Mouse (Mus musculus): ENCODE measurements around the gene Rab17.

Rab17 gene

GRCm38 (mm10) chr1:90981346-90981745, 11.9 kb upstream of the Rab17 start:
- DNase-seq, result no peak

DNA sequence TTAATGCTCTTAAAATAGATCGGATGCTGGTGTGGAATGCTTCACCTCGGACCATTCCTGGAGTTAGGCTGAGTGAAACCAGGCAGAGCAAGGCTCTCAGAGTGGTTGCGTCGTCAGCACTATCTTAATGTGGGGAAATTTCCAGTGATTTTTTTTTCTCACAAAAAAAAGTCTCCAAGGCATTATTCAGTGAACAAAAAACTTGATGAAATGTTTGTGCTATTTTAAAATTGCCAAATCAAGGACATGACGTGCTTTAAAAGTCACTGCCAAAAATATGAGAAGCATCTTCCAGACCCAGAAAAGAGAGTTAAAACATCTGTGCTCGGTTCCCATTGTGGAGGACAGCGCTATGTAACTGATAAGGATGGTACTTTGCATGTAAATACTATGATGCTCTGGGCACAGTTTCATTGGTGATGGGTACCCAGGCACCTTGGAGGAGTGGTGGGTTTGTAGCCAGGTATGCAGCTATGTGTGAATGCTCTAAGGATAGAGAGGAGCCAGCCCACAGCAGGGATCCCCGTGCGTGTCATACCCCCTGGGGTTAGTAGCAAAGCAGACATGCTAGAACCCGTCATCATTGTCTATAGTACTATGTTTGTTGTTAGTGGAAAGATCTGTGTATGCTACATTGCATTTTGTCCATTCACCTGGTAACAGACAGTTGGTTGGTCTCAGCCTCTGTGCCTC, 11.3 kb upstream of the Rab17 start:
- DNase-seq, result no peak

DNA sequence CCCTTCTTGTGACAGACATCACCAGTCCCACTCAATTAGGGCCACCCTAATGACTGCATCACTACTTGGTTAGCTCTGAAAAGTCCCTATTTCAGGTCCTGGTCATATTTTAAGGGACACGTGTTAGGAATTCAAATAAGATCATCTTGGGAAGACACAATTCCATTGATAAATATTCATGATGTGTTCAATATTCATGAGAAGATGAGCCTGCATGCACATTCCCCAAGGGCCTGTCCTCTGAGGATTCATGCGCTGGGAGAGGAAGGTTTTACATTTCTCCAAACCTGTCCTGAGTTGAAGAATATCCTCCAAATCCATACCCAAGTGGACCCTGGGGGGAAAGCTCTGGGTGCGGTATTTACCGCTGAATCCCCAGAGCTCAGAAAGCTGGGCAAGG, 6.5 kb upstream of the Rab17 start:
- no peak for DNase-seq

DNA sequence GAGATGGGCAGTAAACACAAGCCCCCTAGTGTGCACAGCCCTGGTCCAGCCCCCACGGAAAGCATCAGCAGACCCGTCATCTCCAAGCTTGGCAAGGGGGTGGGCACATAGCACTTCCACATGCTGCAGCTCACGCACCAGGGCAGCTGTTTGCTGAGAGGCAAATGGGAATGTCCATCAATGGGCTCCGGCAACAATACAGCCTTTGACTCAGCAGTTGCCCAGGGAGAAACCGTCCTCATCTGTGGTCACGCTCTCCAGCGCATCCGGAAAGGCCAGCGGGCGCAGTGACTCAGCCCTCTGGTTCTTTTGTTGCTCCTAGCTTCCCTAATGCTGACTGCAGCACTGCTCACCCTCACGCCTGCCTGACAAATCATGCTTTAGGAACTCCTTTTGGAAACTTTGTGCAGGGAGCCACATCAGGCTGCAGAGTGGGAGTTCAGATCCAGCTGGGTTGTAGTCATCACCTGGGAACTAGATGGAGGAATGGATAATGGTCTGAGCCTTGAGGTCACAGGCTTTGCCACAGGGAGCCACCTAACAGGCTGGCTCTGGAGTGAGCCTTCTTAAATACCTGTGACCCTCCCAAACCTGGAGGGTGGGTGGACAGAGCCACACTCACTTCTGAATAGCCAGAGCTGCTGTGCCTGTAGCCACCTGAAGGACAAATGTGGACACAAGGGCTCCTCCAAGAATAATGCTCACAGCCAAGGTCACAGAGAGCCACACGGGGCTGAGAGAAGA, 5.6 kb upstream of the Rab17 start:
- DNase-seq, result peak; percentile 46 to 64

- DNase-seq, result no peak
These were observed 4.1 kb upstream of the Rab17 start for GRCm38 (mm10) chr1:90973574-90973911.

- DNase-seq, result peak; percentile 97 to 99
These were observed 3.6 kb upstream of the Rab17 start for GRCm38 (mm10) chr1:90972911-90973573.

- DNase-seq, result no peak
These were observed 475 bp upstream of the Rab17 start for GRCm38 (mm10) chr1:90969881-90970390.

DNA sequence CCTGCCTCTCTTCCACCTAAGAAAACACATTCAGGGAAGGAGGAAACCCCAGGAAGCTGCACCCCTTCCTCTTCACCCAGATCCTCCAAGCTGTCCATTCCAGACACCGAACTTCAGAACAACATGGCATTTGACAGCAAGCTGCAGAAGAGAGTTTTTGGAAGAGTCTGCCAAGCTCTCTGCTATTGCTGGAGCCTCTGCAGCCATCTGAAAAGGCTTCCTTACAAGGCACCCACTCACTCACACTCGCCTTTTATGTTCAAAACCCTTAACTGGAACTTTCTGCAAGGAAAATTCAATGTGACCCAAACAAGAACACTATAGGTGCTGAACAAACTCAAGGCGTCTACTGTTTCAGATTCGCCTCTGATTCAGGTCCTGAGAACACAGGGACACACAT, 812 bp downstream of the Rab17 start:
- DNase-seq, result no peak

DNA sequence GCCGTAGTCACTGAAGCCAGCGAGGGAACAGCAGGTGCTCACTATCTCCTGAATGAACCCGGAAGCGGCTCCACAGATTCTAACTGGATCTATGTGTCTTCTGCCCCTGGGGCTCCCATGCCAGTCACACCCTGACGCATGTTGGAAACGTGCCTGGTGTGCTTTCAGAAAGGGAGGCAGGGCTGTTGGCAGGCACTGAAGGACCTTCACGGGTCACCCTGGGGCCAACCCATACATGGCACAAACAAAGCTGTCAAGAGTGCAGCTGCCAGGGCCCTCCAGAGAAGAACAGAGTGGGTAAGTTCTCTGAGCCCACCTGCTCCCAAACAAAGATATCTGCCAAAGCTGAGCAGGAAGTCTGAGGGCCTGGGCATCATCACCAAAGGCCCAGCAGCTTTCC, 1.9 kb downstream of the Rab17 start:
- peak in 1 of 2 experiments; percentile 54 for DNase-seq

DNA sequence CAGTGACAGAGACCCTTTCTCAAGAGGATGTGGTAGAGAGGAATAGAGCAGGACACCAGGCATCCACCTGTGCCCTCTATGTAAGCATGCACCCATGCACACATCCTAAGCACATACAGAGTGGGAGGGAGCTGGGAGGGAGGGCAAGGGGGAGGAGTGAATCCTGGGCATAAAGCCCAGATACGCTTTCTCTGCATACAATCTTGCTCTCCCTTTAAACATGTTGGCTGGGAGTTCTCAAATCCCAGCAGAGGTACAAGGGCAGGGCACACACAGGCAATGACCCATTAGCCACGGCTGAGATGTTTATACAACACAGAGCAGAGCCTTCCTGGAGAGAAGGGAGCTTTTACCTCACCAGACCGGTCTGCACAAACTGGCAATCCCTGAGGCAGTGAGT, 6.5 kb downstream of the Rab17 start:
- DNase-seq, result peak; percentile 29 to 45

DNA sequence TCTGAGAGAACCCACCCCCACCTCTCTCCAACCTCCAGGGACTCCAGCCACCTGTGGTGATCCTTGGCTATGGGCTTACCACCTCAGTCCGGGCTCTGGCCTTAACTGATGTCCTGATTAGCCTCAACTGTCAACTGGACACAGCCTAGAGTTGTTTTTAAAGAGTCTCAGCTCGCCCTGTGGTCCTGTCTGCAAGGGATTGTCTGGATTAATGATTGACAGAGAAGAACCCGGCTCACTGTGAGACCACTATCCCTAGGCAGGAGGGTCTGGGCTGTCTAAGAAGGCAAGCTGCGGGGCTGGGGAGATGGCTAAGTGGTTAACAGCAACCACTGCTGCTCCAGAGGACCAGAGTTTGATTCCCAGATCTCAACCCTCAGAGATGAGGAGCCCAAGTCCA, 6.9 kb downstream of the Rab17 start:
- DNase-seq, result peak in 1 of 2 experiments; percentile 30

DNA sequence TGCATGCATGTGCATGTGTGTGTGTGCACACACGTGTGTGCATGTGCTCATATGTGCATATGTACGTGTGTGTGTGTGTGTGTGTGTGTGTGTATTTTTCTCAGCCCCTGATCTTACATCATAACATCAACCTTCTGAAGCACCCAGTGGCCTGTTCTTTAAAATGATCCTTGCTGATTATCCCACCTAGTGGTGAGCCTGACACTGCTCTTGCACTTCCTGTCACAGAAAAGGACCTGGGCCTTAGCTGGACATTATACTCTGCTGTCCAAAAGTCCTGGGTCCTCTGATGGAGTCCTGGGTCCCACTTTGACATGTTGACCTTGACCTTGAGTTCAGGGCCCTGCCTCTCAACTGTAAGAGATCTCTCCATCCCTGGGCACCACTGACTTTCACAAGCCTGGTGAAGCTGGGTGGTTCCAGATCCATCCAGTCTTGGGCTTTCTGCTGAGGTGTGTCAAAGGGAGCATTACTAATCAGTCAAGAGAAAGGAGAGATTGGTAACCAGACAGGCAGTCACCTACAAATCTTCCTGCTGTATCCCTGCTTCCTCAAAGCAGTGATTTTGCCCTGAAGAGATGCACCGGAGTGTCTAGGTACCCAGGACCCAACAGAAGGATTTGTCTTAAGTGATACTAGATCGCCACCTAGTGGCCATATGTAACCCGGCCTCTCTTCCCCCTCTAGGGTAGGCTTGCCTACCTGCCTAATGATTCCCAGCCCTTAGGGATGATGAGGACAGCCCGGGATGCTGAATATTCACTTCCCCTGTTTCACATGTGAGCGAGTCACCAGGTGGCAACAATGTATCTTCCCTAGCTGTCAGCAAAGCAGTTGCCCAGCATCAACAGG, 13.0 kb downstream of the Rab17 start:
- peak; percentile 68 to 74 for DNase-seq

DNA sequence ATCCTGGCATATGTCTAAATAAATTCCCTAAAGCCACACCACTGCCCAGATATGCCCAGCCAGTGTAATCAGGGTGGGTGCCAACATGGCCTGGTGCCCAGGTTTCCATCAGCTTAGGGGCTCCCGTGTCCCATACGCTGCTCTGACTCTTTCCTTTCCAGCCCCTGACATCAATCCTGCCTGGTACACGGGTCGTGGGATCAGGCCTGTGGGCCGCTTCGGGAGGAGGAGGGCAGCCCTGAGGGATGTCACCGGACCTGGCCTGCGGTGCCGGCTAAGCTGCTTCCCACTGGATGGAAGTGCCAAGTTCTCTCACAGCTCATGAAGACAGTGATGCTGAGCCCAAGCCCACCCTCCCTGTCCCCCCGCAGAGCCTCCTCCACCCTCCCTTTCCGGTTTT, 15.8 kb downstream of the Rab17 start:
- no peak for DNase-seq

DNA sequence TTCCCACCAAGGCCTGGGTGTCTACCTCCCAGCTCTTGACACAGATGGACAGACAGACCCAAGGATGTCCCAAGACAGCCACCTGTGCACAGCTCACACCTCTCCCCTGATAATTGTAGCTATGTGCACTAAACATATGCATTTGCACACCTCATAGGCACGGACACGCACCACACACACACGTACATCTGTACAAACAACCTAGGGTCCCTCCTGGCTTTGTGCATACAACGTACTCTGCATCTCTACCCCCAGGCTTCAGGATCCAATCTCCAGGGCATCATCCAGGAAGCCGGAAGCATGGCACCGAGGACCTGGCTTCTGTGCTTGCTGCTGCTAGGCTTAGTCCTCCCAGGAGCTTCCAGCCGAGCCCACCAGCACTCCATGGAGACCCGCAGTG, 16.7 kb downstream of the Rab17 start, which contains the start of gene Prlh:
Prlh (plus strand) TSS at position 301 of the 400 bp plus-strand sequence.
- DNase-seq, result no peak

DNA sequence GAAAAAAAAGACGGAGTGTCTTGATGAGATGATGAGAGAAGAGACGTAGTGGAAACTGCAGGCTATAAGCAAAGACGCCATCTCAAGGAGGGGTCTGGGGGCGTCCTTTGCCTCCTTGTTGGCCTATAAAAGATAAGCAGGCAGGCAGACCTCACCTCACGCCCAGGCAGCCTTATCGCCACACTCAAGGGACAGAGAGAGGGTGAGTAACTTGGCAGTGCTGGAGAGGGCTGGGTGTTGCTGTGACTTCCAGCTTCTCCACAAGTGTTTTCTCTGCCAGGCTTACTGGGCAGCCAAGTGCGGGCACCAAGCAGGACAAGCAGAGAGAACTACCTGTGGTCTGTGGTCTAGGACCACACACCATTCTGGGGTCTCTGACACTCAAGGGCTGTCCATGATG, 17.8 kb downstream of the Rab17 start:
- DNase-seq, result no peak

- no peak for DNase-seq
These were observed 20.2 kb downstream of the Rab17 start for GRCm38 (mm10) chr1:90949309-90949708.

- no peak for DNase-seq
These were observed 22.2 kb downstream of the Rab17 start for GRCm38 (mm10) chr1:90947252-90947651.

GRCm38 (mm10) chr1:90945171-90945570, 24.3 kb downstream of the Rab17 start:
- DNase-seq, result peak; percentile 17 to 44

GRCm38 (mm10) chr1:90939980-90940379, 29.5 kb downstream of the Rab17 start:
- no peak for DNase-seq

- no peak for DNase-seq
These were observed 32.5 kb downstream of the Rab17 start for GRCm38 (mm10) chr1:90936990-90937389.

DNA sequence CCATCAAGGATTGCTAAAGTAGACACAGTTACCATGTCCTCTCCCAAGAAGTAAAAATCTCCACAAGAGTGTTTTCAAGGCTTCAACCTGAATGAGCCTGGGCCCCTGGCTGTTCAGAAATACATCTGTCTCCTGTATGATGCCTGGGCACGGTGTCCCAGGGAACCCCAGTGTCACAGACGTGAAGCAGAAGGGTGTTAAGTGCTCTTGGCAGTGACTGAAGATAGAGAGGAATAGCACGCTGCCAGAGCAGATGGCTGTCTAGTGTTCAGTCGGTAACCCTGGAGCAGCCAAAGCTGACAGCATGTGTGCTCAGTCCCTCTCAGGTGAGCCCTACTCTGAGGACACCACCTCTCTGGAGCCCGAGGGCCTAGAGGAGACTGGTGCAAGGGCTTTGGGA, 36.5 kb downstream of the Rab17 start:
- no peak for DNase-seq

DNA sequence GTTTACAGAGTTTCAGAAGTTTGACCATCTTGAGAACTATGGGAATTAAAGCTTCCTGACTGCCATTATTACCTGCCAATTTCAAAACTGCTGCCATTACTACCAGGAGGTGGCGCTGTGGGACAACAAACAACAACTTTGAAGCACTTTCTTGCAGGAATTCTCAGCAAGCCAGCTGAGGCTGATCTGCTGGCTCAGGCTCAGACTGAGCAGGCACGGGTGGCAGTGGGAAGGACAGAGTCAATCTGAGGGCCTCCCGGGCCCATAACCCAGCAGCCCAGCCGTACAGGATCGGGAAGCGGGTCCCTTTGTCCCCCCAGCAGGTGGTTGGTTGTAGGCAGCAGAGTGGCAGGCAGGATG, 40.9 kb downstream of the Rab17 start:
- DNase-seq, result peak; percentile 92 to 93
